In genomic region chr6:28929169-28929803, GRCm38 (mm10) we compare ENCODE assay signal across 7 mouse cellular contexts.
DNase-seq lines count a peak whose midpoint lies in the region; ATAC-seq and TF ChIP-seq lines count a peak whose summit lies in the region.
"Not testable (repeated sequence)": the region's sequence is repeated elsewhere in the genome, so short reads cannot be mapped to it uniquely, and the experiment has no call there.

No protein-coding gene starts in this region.

- DNase-seq in kidney, adult 9 months = peak; percentile 12
- not testable (repeated sequence) for DNase-seq in liver, postnatal 0 days
- peak in 1 of 2 experiments; percentile 32 for DNase-seq in spleen, adult 2 months (ENCODE audit: low read depth in 1 of 2, low spot score in 2 of 2)

- not testable (repeated sequence) for TF ChIP-seq EP300 in liver, postnatal 0 days (IDR thresholded peaks at IDR 0.05; ENCODE audit: low read depth)

- H3K4me2 ChIP-seq in heart, embryonic 15.5 days; liver, postnatal 0 days (ENCODE audit: low read depth, low read length): not testable (repeated sequence)
- H3K4me2 ChIP-seq in midbrain, embryonic 12.5 days (replicated peaks) = peak overlapping the region; percentile 24; the same call in 1 of the 2 replicates

- not testable (repeated sequence) for ATAC-seq in heart, embryonic 15.5 days (replicated peaks; ENCODE audit: insufficient number of reproducible peaks, insufficient read depth, low FRiP score, low read depth); midbrain, embryonic 12.5 days (ENCODE audit: low FRiP score, low read depth)
- peak; percentile 73; the same call in 1 of the 2 replicates for ATAC-seq in liver, postnatal 0 days

- peak overlapping the region; percentile 48 for H3K4me3 ChIP-seq in brown adipose tissue, adult 24 weeks (ENCODE audit: insufficient read depth, low read depth, low read length)
- peak overlapping the region; percentile 65 for H3K4me3 ChIP-seq in erythroblast, embryonic 14.5 days (replicated peaks)
- peak overlapping the region; percentile 15 for H3K4me3 ChIP-seq in heart, embryonic 15.5 days
- not testable (repeated sequence) for H3K4me3 ChIP-seq in liver, postnatal 0 days (ENCODE audit: low read depth, low read length); midbrain, embryonic 12.5 days
- peak overlapping the region; percentile 30; the same call in 1 of the 2 replicates for H3K4me3 ChIP-seq in spleen, adult 2 months (ENCODE audit: extremely low read depth, insufficient read depth, insufficient read length)

- H3K36me3 ChIP-seq in erythroblast, embryonic 14.5 days (ENCODE audit: control insufficient read depth); heart, embryonic 15.5 days; liver, postnatal 0 days (replicated peaks; ENCODE audit: insufficient read depth, low read length); midbrain, embryonic 12.5 days; spleen, adult 2 months (ENCODE audit: control insufficient read depth, insufficient read depth, low read length): not testable (repeated sequence)

- H3K27ac ChIP-seq in brown adipose tissue, adult 24 weeks (replicated peaks; ENCODE audit: low read depth, low read length) = peak overlapping the region; percentile 84
- H3K27ac ChIP-seq in heart, embryonic 15.5 days; liver, postnatal 0 days (ENCODE audit: low read depth); midbrain, embryonic 12.5 days (replicated peaks); spleen, adult 2 months (ENCODE audit: insufficient read depth, low read length): not testable (repeated sequence)

- H3K9ac ChIP-seq in heart, embryonic 15.5 days; liver, postnatal 0 days (replicated peaks); midbrain, embryonic 12.5 days (replicated peaks): not testable (repeated sequence)

- H3K27me3 ChIP-seq in erythroblast, embryonic 14.5 days (ENCODE audit: control insufficient read depth) = peaks cover 13% of the 10 kb centered on the region
- H3K27me3 ChIP-seq in heart, embryonic 15.5 days; liver, postnatal 0 days (ENCODE audit: insufficient read depth, low read length); midbrain, embryonic 12.5 days; spleen, adult 2 months (ENCODE audit: control insufficient read depth, insufficient read depth, low read length): not testable (repeated sequence)

- H3K9me3 ChIP-seq in erythroblast, embryonic 14.5 days (ENCODE audit: control insufficient read depth, low read length); heart, embryonic 15.5 days (replicated peaks); liver, postnatal 0 days (ENCODE audit: low read length); midbrain, embryonic 12.5 days: not testable (repeated sequence)

- not testable (repeated sequence) for TF ChIP-seq CTCF in liver, postnatal 0 days (IDR thresholded peaks at IDR 0.05; ENCODE audit: low read depth); spleen, adult 2 months (IDR thresholded peaks at IDR 0.05; ENCODE audit: extremely low read depth, insufficient read depth, insufficient read length, insufficient replicate concordance)

- not testable (repeated sequence) for H3K4me1 ChIP-seq in brown adipose tissue, adult 24 weeks (ENCODE audit: control insufficient read depth, insufficient read depth, insufficient read length, low read length); erythroblast, embryonic 14.5 days (ENCODE audit: control insufficient read depth); liver, postnatal 0 days (ENCODE audit: insufficient read depth); spleen, adult 2 months (ENCODE audit: control insufficient read depth, insufficient read depth, insufficient read length)
- H3K4me1 ChIP-seq in heart, embryonic 15.5 days (replicated peaks) = peaks cover 14% of the 10 kb centered on the region
- H3K4me1 ChIP-seq in midbrain, embryonic 12.5 days = peaks cover 17% of the 10 kb centered on the region

- WGBS in heart, embryonic 15.5 days = 91% methylated on average over 20 of the region's 25 CpGs
- WGBS in liver, postnatal 0 days (ENCODE audit: insufficient replicate concordance) = 76% methylated on average over 19 of the region's 25 CpGs
- WGBS in midbrain, embryonic 12.5 days = 79% methylated on average over 20 of the region's 25 CpGs
- WGBS in spleen, adult 2 months = 78% methylated on average over 20 of the region's 25 CpGs

- not testable (repeated sequence) for TF ChIP-seq POLR2A in spleen, adult 2 months (IDR thresholded peaks at IDR 0.05; ENCODE audit: low read depth, low read length)
